Mouse (Mus musculus) CH12.LX (cell line): ENCODE measurements around the gene Theg.

ENCODE experiments used
- CTCF ChIP-seq, 2 experiments: IDR thresholded peaks in 1 of 2; conservative IDR thresholded peaks in 1 of 2; 2 replicates each; pipeline ENCODE4 v1.5.1; 2011 to 2012; ENCODE audit warnings: low read depth in 2 of 2, low read length in 2 of 2, improper control_type of control experiment in 1 of 2, inconsistent platforms in 1 of 2, mild to moderate bottlenecking in 1 of 2, moderate library complexity in 1 of 2
- MAX ChIP-seq: IDR thresholded peaks from 2 replicates; pipeline ENCODE4 v1.6.1; 2011; ENCODE audit warnings: low read length, improper control_type of control experiment
- POLR2A ChIP-seq: IDR thresholded peaks from 2 replicates; pipeline ENCODE4 v1.6.1; 2011; ENCODE audit warnings: low read depth, mild to moderate bottlenecking, improper control_type of control experiment, low read length
- RCOR1 ChIP-seq: conservative IDR thresholded peaks from 2 replicates; pipeline ENCODE4 v1.6.1; 2012; ENCODE audit warnings: low read depth, mild to moderate bottlenecking, inconsistent platforms, low read length, improper control_type of control experiment
- SIN3A ChIP-seq: IDR thresholded peaks from 2 replicates; pipeline ENCODE4 v1.6.1; 2012; ENCODE audit warnings: low read length, improper control_type of control experiment, inconsistent platforms
- SMC3 ChIP-seq: IDR thresholded peaks from 2 replicates; pipeline ENCODE4 v1.6.1; 2011; ENCODE audit warnings: low read depth, low read length, improper control_type of control experiment
- TBP ChIP-seq: conservative IDR thresholded peaks from 2 replicates; pipeline ENCODE4 v1.6.1; 2011; ENCODE audit warnings: low read depth, low read length, improper control_type of control experiment

DNA sequence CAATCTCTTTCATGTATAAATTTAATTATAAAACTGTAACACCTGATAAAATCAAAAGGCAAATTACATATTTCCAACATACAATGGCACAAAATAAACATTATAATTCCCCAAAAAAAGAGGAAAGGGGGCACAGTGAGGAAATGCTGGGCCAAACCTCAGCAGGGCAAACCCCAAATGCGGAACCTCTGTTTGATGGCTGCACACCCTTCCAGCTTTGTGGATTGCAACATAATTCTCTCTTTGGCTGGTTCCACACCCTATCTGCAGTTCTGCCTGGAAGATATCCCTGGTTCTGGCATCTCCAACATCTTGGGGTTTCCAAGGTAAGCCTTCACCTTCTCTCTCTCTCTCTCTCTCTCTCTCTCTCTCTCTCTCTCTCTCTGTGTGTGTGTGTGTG lies 3.6 kb upstream of the Theg start:
- TF ChIP-seq POLR2A = no peak
- no peak for TF ChIP-seq RCOR1
- TF ChIP-seq MAX = no peak
- no peak for TF ChIP-seq CTCF (conservative IDR thresholded peaks at IDR 0.05 in 1 of 2, IDR thresholded peaks at IDR 0.05 in 1 of 2; ENCODE audit: low read depth in 2 of 2, low read length in 2 of 2)
- TF ChIP-seq TBP = no peak
- TF ChIP-seq SMC3 = no peak
- no peak for TF ChIP-seq SIN3A
